Mouse (Mus musculus) megakaryocyte, embryonic 14.5 days (primary cell): ENCODE results near the gene Slc35e3. TPM values are rescaled to one million over a fixed set of nuclear protein-coding genes. Genes with fewer than 3 reads are reported as not detected.

Experiments
- H3K27me3 ChIP-seq: replicated peaks from 2 replicates; pipeline ENCODE3; 2012; ENCODE audit warnings: inconsistent platforms
- H3K36me3 ChIP-seq: replicated peaks from 2 replicates; pipeline ENCODE3; 2012; ENCODE audit warnings: low read length, inconsistent platforms, mixed read lengths
- H3K4me1 ChIP-seq: 2 replicates; pipeline ENCODE4 v1.6.1; 2012; ENCODE audit warnings: inconsistent platforms
- H3K4me3 ChIP-seq: replicated peaks from 2 replicates; pipeline ENCODE3; 2012; ENCODE audit warnings: moderate library complexity, mild to moderate bottlenecking, inconsistent platforms
- H3K9me3 ChIP-seq: 2 replicates; pipeline ENCODE4 v1.6.1; 2012; ENCODE audit warnings: inconsistent platforms
- FLI1 ChIP-seq: IDR thresholded peaks from 2 replicates; pipeline ENCODE4 v1.6.1; 2012; ENCODE audit warnings: low read length, inconsistent platforms, mixed read lengths
- GATA1 ChIP-seq: IDR thresholded peaks from 3 replicates; pipeline ENCODE4 v1.6.1; 2012; ENCODE audit warnings: mixed read lengths, low read length, inconsistent platforms, borderline replicate concordance
- polyA plus RNA-seq: library from polyadenylated mRNA; stranded (reverse); fragments of >175 nt; gene quantifications from 2 replicates; pipeline ENCODE4 v1.2.3, GENCODE M21; 2012; ENCODE audit warnings: low replicate concordance; ENCODE audit not compliant: insufficient read depth

Slc35e3 gene
- polyA plus RNA-seq: 0.47 TPM in 1 of 2 replicates, not detected in the other

DNA sequence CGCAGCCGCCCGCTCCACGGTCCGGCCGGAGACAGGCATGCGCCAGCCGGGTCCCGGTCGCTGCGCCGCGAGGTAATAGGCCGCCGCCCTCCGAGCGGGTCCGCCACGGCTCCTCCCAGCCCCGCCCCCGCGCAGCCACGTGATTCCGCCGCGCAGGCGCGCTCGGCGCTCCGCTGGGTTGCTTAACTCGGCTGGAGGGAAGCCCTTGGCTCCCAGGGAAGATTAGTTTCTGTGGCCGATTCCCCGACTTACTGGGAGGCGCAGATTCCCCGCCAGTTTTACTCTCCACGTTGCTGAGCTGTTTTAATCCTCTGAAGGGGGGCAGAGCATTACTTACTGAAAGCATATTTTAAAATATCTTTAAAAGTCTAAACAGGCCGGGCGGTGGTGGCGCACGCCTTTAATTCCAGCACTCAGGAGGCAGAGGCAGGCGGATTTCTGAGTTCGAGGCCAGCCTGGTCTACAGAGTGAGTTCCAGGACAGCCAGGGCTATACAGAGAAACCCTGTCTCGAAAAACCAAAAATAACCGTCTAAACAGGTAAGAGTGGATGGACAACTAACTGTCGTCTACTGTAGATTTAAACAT, at the start of gene Slc35e3:
Gene Slc35e3 (minus strand): TSS at position 69 of the 587 bp plus-strand sequence.
- Histone ChIP-seq H3K4me1 (peaks cover 30% of the 10 kb centered on the region), H3K27me3 (no peaks in the 10 kb centered on the region), H3K36me3 (peaks cover 59% of the 10 kb centered on the region), H3K4me3 (peak within 1 kb of the TSS; percentile 92), H3K9me3 (peaks cover 7% of the 10 kb centered on the region)
- TF ChIP-seq FLI1 (no peak), GATA1 (no peak)

DNA sequence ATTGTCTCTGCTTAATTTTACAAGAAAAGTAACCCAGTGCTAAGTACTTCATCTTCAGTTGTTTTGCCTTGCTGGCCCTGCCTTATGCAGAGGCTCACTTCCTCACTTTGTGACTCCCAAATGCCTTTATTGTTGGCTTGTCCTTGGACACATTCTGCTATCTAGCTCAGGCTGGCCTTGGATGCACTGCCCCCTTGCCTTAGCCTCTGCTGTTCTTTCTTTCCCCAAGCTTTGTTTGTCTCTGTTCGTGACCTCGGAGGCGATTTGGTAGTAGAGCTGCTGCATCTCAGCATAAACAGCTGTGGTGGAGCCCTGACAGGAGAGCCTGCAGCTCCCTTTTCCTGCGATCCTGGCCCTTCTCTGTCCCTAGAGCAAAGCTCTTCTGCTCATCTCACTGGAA, 49.0 kb upstream of the Slc35e3 start:
- Histone ChIP-seq H3K9me3 (no peaks in the 10 kb centered on the region), H3K4me1 (peaks cover 50% of the 10 kb centered on the region), H3K27me3 (no peaks in the 10 kb centered on the region), H3K36me3 (peaks cover 3% of the 10 kb centered on the region), H3K4me3 (no peak overlapping the region)
- TF ChIP-seq GATA1 (no peak), FLI1 (no peak)

GRCm38 (mm10) chr10:117793436-117794030, 47.4 kb upstream of the Slc35e3 start:
- Histone ChIP-seq H3K27me3 (no peaks in the 10 kb centered on the region), H3K36me3 (peaks cover 8% of the 10 kb centered on the region), H3K4me3 (peak overlapping the region; percentile 94), H3K4me1 (peaks cover 52% of the 10 kb centered on the region), H3K9me3 (no peaks in the 10 kb centered on the region)
- TF ChIP-seq GATA1 (no peak), FLI1 (no peak)

- TF ChIP-seq FLI1 (peak; percentile 91), GATA1 (no peak)
- peaks cover 17% of the 10 kb centered on the region for H3K36me3 ChIP-seq
- H3K4me1 ChIP-seq: peaks cover 47% of the 10 kb centered on the region
- peak within 1 kb of the TSS; percentile 94 for H3K4me3 ChIP-seq
- H3K27me3 ChIP-seq: no peaks in the 10 kb centered on the region
- no peaks in the 10 kb centered on the region for H3K9me3 ChIP-seq
Observed at GRCm38 (mm10) chr10:117792141-117793091, 46.3 kb upstream of the Slc35e3 start, which contains the start of gene Nup107. Gene Nup107 (minus strand): TSS chr10:117792705.

DNA sequence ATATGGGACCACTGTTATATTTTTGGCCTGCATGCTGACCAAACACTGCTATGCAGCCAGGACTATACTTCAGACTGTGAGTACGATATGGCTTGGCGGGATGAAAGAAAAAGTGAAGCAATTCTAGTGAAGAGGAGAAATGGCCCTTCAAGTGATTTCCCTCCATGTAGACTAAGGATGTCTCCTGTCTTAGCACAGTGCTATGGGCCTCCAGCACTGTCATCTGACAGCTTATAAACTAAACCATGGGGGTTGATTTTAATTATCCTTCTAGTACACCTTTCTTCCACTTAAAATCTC, 45.0 kb upstream of the Slc35e3 start:
- TF ChIP-seq FLI1: no peak
- TF ChIP-seq GATA1: no peak
- no peaks in the 10 kb centered on the region for H3K27me3 ChIP-seq
- no peaks in the 10 kb centered on the region for H3K9me3 ChIP-seq
- peaks cover 26% of the 10 kb centered on the region for H3K36me3 ChIP-seq
- peaks cover 49% of the 10 kb centered on the region for H3K4me1 ChIP-seq
- peak overlapping the region; percentile 94 for H3K4me3 ChIP-seq

DNA sequence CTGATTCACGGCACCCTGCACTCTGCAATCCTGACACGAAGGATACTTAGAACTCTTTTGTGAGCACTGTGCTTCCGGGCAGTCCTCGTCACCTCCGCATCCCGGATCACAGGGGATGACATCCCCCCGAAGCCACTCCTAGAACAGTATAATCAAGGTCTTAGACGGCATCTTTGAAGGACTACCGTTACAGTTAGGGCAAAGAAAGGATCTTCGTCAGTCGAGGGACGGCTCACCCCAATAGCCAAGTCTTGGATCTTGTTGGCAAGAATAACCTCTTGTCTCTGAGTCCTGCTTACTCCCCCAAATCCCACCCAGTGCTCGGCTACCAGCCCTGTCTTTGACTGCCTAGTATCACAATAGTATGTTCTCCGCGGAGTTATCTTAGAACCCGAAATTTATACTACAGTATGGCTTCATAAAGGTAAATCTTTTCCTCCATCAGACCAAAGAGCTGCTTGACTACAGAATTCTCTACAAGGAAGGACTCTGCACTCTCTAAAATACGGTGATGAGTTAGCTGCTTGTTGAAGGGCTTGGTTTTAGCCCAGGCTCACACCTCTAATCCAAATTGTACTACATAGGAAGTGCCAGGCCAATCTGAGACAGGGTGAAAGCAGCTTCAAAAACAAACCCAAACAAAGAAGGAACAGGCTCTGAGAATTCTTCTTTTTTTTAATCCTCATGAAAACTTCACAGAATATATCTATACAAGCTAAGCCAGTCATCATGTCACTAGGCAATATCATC, 44.4 kb upstream of the Slc35e3 start:
- H3K36me3 ChIP-seq: peaks cover 31% of the 10 kb centered on the region
- TF ChIP-seq FLI1: no peak
- no peak for TF ChIP-seq GATA1
- H3K4me3 ChIP-seq: peak overlapping the region; percentile 94
- H3K4me1 ChIP-seq: peaks cover 50% of the 10 kb centered on the region
- H3K27me3 ChIP-seq: no peaks in the 10 kb centered on the region
- no peaks in the 10 kb centered on the region for H3K9me3 ChIP-seq

DNA sequence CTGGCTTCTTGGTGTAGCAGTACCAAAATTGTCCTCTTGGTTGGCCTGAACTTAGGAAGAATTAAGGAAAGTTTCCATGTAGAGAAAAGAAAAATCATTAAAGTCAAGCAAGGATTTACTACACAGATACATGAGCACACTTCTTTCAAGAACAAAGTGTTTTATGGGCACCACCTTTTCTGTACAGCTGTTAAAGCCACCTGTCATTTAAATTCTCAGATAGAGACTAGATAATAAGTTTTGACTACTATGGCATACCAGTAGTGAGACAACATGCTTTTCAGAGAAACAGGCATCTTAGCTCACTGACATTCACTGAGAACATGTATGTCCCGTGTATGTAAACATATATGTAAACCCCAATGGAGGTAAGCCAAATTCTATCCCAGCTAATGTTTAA, 43.8 kb upstream of the Slc35e3 start:
- peaks cover 48% of the 10 kb centered on the region for H3K4me1 ChIP-seq
- peaks cover 36% of the 10 kb centered on the region for H3K36me3 ChIP-seq
- no peak for TF ChIP-seq FLI1
- TF ChIP-seq GATA1: no peak
- H3K9me3 ChIP-seq: no peaks in the 10 kb centered on the region
- H3K27me3 ChIP-seq: no peaks in the 10 kb centered on the region
- no peak overlapping the region for H3K4me3 ChIP-seq

DNA sequence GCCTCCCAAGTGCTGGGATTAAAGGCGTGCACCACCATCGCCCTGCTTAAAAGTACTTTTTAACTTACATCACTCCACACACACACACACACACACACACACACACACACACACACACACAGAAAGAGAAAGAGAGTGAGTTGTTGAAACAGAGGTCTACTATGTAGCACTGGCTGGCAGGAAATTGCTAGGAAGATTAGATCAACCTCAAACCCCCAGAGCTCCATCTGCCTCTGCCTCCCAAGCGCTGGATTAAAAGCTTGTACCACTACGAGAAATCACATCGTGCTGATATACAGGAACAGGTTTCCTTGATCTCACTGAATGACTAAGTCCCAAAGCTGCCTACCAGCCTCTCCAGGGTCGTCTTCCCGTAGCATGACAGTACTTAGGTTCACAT, 38.5 kb upstream of the Slc35e3 start:
- H3K27me3 ChIP-seq: no peaks in the 10 kb centered on the region
- H3K9me3 ChIP-seq: no peaks in the 10 kb centered on the region
- peaks cover 79% of the 10 kb centered on the region for H3K36me3 ChIP-seq
- no peak for TF ChIP-seq GATA1
- no peak for TF ChIP-seq FLI1
- H3K4me3 ChIP-seq: no peak overlapping the region
- H3K4me1 ChIP-seq: peaks cover 10% of the 10 kb centered on the region; the same call in 1 of the 2 replicates

- Histone ChIP-seq H3K9me3 (no peaks in the 10 kb centered on the region), H3K27me3 (no peaks in the 10 kb centered on the region), H3K4me3 (no peak overlapping the region), H3K36me3 (peaks cover 86% of the 10 kb centered on the region), H3K4me1 (peaks cover 10% of the 10 kb centered on the region; the same call in 1 of the 2 replicates)
- TF ChIP-seq FLI1 (no peak), GATA1 (no peak)
Observed at GRCm38 (mm10) chr10:117783786-117784420, 37.7 kb upstream of the Slc35e3 start.
